Mouse (Mus musculus): ENCODE measurements around the gene Grpr. TPM values are rescaled to one million over a fixed set of nuclear protein-coding genes. Genes with fewer than 3 reads are reported as not detected.

Gene Grpr
- 8.3 TPM for polyA plus RNA-seq (2014; fragmentation: Illumina TruSeq; extraction: RNeasy Lipid Tissue Mini Kit (QIAGEN cat#74804); ENCODE audit: low read depth, low replicate concordance)

DNA sequence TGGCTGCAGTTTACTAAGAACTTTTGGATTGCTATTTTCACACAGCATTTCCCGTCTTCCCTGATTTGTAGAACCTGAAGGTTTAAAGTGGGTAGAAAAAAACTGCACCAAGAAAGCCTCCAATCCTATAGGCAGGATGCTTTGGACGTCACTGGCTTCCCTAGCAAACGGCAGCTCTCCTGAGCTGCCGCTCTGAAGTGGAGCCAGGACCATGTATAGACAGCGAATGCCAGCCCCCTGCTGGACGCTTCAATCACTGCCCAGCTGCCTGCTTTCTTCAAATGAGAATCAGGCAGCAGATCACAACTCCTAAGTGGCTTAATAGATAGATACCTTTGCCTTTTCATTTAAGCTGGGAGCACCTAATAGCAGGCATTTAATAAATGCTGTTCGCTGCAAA is at the start of gene Grpr:
TSS of gene Grpr (minus strand) at position 12 of the 400 bp plus-strand sequence.

Other genes starting within 250 kb of the Grpr start
- not detected for gene Rnf138rt1, start 211.7 kb upstream of the Grpr start, polyA plus RNA-seq (2014; fragmentation: Illumina TruSeq; extraction: RNeasy Lipid Tissue Mini Kit (QIAGEN cat#74804); ENCODE audit: low read depth, low replicate concordance)

Measured in adrenal gland, adult 10 weeks (tissue).